Mouse (Mus musculus) embryonic fibroblast, embryonic 13.5 days (primary cell): ENCODE measurements at regions not wholly inside any gene's neighbourhood (a gene's known extent, or its start where the extent isn't known, plus 50 kb on each side); places are given as distances from the start of the nearest gene placed in this dataset.

ENCODE experiments used
- H3K27ac ChIP-seq: 2 replicates; pipeline ENCODE4 v1.5.1; 2012; ENCODE audit warnings: low read length, control low read depth, inconsistent platforms; ENCODE audit not compliant: insufficient read depth
- H3K4me1 ChIP-seq: 2 replicates; pipeline ENCODE4 v1.6.1; 2011; ENCODE audit warnings: low read length; ENCODE audit not compliant: control insufficient read depth, insufficient read depth
- H3K4me3 ChIP-seq: 2 replicates; pipeline ENCODE4 v1.5.1; 2011; ENCODE audit warnings: mild to moderate bottlenecking, control low read depth, low read length; ENCODE audit not compliant: insufficient read depth
- CTCF ChIP-seq: IDR thresholded peaks from 2 replicates; pipeline ENCODE4 v1.5.1; 2011; ENCODE audit warnings: mild to moderate bottlenecking, control low read depth, low read length, moderate library complexity, borderline replicate concordance; ENCODE audit not compliant: insufficient read depth
- POLR2A ChIP-seq: IDR thresholded peaks from 2 replicates; pipeline ENCODE4 v1.6.1; 2011; ENCODE audit warnings: low read depth, mild to moderate bottlenecking, control low read depth, low read length, moderate library complexity

DNA sequence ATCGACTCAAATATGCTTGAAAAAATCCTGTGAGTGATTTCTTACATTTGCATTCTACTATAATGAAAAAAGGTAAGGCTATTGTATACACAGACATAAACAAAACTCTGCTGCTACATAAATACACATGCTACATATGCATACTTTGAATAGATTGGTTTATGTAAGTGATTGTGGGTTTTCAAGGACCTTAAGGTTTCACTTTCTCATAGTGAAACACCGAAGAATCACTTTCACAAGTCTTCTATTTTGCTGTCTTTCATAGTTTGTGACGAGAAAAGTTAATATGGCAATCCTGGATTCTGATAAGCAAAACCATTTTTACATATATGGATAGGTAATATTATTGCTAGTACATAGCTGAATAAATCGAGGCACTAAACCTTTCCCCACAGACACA is 62.5 kb upstream of the Mad2l1 start:
- Histone ChIP-seq H3K4me1 (no peaks in the 10 kb centered on the region), H3K27ac (no peak overlapping the region), H3K4me3 (no peak overlapping the region)
- TF ChIP-seq POLR2A (no peak), CTCF (no peak)

- H3K4me1 ChIP-seq = no peaks in the 10 kb centered on the region
- no peak overlapping the region for H3K4me3 ChIP-seq
- H3K27ac ChIP-seq = no peak overlapping the region
- TF ChIP-seq POLR2A = no peak
- no peak for TF ChIP-seq CTCF
These were observed 57.6 kb upstream of the Mad2l1 start for GRCm38 (mm10) chr6:66477575-66477974.

DNA sequence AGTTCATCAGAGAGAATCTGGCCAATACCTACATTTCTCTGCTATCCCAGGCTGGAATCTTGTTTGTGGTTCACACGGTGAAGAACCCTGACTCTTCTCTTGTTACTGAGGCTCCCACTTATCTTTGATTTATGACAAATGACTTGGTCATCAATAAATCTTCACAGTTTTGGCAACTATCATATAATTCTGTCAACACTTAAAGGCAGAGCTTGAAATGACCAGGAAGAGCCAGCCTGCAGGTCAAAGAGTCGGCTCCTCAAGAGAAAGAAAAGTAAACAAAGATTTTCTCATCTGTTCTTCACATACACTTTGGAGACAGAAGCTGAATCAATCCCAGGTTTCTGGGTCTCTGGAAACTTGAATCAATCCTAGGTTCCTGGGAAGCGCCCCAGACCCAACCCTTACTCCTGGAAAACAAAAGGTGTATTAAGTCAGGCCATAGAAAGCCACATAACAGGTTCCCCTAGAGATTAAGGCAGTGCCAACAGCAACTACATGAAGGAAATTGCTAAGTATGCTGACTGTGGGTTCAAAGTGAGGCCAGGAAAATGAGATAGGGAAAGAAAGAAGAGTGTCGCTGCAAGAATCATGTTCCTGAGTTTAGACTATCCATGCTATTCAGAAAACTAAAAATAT is 56.7 kb upstream of the Mad2l1 start:
- Histone ChIP-seq H3K27ac (no peak overlapping the region), H3K4me1 (no peaks in the 10 kb centered on the region), H3K4me3 (no peak overlapping the region)
- TF ChIP-seq CTCF = no peak

DNA sequence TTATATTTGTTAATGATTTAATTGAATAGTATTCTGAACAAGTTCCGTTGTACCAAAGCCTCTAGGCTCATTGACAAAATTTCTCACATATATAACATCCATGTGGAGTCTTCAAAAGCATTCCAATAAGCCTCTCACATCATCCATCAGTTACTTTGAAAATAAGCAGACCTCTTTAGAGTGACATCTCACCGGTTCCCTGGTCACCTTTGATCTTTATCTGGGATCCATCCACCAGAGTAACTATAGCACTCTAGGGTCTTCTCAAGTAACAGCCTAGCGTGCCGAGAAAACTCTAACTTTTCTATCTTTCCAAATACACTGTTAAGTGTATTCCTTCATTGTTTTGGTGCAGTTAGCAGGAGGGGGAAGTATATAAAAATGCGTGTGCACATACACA is 55.6 kb upstream of the Mad2l1 start:
- H3K27ac ChIP-seq = no peak overlapping the region

GRCm38 (mm10) chr6:66480207-66480606 is 55.0 kb upstream of the Mad2l1 start:
- no peak overlapping the region for H3K4me3 ChIP-seq
- TF ChIP-seq CTCF = no peak
- no peak for TF ChIP-seq POLR2A

More for the DNA sequence above, 55.6 kb upstream of the Mad2l1 start:
- TF ChIP-seq POLR2A (no peak), CTCF (no peak)
- Histone ChIP-seq H3K4me1 (no peaks in the 10 kb centered on the region), H3K4me3 (no peak overlapping the region)

GRCm38 (mm10) chr6:66482797-66483196 is 52.4 kb upstream of the Mad2l1 start:
- H3K27ac ChIP-seq = no peak overlapping the region
- no peak overlapping the region for H3K4me3 ChIP-seq
- TF ChIP-seq CTCF = no peak
- TF ChIP-seq POLR2A = no peak

More at GRCm38 (mm10) chr6:66480207-66480606, 55.0 kb upstream of the Mad2l1 start:
- no peaks in the 10 kb centered on the region for H3K4me1 ChIP-seq
- no peak overlapping the region for H3K27ac ChIP-seq

More at GRCm38 (mm10) chr6:66482797-66483196, 52.4 kb upstream of the Mad2l1 start:
- H3K4me1 ChIP-seq = no peaks in the 10 kb centered on the region
